Mouse (Mus musculus): ENCODE measurements at regions not wholly inside any gene's neighbourhood (a gene's known extent, or its start where the extent isn't known, plus 50 kb on each side); places are given as distances from the start of the nearest gene placed in this dataset.

- Histone ChIP-seq H3K4me1 (ENCODE audit: control insufficient read depth, insufficient read depth, low read length) (no peaks in the 10 kb centered on the region), H3K4me3 (ENCODE audit: insufficient read depth, low read depth, low read length) (no peak overlapping the region), H3K27ac (replicated peaks; ENCODE audit: insufficient read depth, low read depth, low read length) (no peak overlapping the region), H3K79me2 (ENCODE audit: control insufficient read depth, insufficient read depth, low read length) (no peaks in the 10 kb centered on the region), H3K27me3 (ENCODE audit: control insufficient read depth, insufficient read depth, low read length) (no peaks in the 10 kb centered on the region), H3K9ac (ENCODE audit: low read depth, low read length) (no peak overlapping the region), H3K36me3 (ENCODE audit: control insufficient read depth, insufficient read depth, low read length) (no peaks in the 10 kb centered on the region)
- WGBS, result 93% methylated on average over 2 of the region's 2 CpGs
- no peak for TF ChIP-seq CTCF (IDR thresholded peaks at IDR 0.05; ENCODE audit: low read depth, low read length)
- TF ChIP-seq POLR2A (IDR thresholded peaks at IDR 0.05; ENCODE audit: extremely low read depth, insufficient read depth, low read length), result no peak
- DNase-seq (ENCODE audit: extremely low read depth, low read depth, low spot score), result no peak
Observed at GRCm38 (mm10) chr11:31779267-31779666, 92.7 kb upstream of the Cpeb4 start.

- 85% methylated on average over 6 of the region's 6 CpGs for WGBS
- no peak overlapping the region for H3K9ac ChIP-seq (ENCODE audit: low read depth, low read length)
- TF ChIP-seq POLR2A (IDR thresholded peaks at IDR 0.05; ENCODE audit: extremely low read depth, insufficient read depth, low read length) (no peak), CTCF (IDR thresholded peaks at IDR 0.05; ENCODE audit: low read depth, low read length) (no peak)
- peaks cover 4% of the 10 kb centered on the region; the same call in 1 of the 2 replicates for H3K4me1 ChIP-seq (ENCODE audit: control insufficient read depth, insufficient read depth, low read length)
- no peak overlapping the region for H3K4me3 ChIP-seq (ENCODE audit: insufficient read depth, low read depth, low read length)
- no peaks in the 10 kb centered on the region for H3K36me3 ChIP-seq (ENCODE audit: control insufficient read depth, insufficient read depth, low read length)
- DNase-seq (ENCODE audit: extremely low read depth, low read depth, low spot score), result no peak
- H3K27ac ChIP-seq (replicated peaks; ENCODE audit: insufficient read depth, low read depth, low read length), result no peak overlapping the region
- H3K79me2 ChIP-seq (ENCODE audit: control insufficient read depth, insufficient read depth, low read length), result no peaks in the 10 kb centered on the region
- no peaks in the 10 kb centered on the region for H3K27me3 ChIP-seq (ENCODE audit: control insufficient read depth, insufficient read depth, low read length)
Observed at GRCm38 (mm10) chr11:31780969-31781368, 91.0 kb upstream of the Cpeb4 start.

GRCm38 (mm10) chr11:31781605-31782004 lies 90.4 kb upstream of the Cpeb4 start:
- Histone ChIP-seq H3K27me3 (ENCODE audit: control insufficient read depth, insufficient read depth, low read length) (no peaks in the 10 kb centered on the region), H3K4me3 (ENCODE audit: insufficient read depth, low read depth, low read length) (no peak overlapping the region), H3K36me3 (ENCODE audit: control insufficient read depth, insufficient read depth, low read length) (no peaks in the 10 kb centered on the region), H3K27ac (replicated peaks; ENCODE audit: insufficient read depth, low read depth, low read length) (no peak overlapping the region), H3K4me1 (ENCODE audit: control insufficient read depth, insufficient read depth, low read length) (peaks cover 4% of the 10 kb centered on the region; the same call in 1 of the 2 replicates), H3K9ac (ENCODE audit: low read depth, low read length) (no peak overlapping the region), H3K79me2 (ENCODE audit: control insufficient read depth, insufficient read depth, low read length) (no peaks in the 10 kb centered on the region)
- no peak for DNase-seq (ENCODE audit: extremely low read depth, low read depth, low spot score)
- WGBS, result 84% methylated on average over 6 of the region's 6 CpGs
- no peak for TF ChIP-seq POLR2A (IDR thresholded peaks at IDR 0.05; ENCODE audit: extremely low read depth, insufficient read depth, low read length)
- no peak for TF ChIP-seq CTCF (IDR thresholded peaks at IDR 0.05; ENCODE audit: low read depth, low read length)

- Histone ChIP-seq H3K79me2 (ENCODE audit: control insufficient read depth, insufficient read depth, low read length) (no peaks in the 10 kb centered on the region), H3K27me3 (ENCODE audit: control insufficient read depth, insufficient read depth, low read length) (no peaks in the 10 kb centered on the region), H3K4me1 (ENCODE audit: control insufficient read depth, insufficient read depth, low read length) (peaks cover 4% of the 10 kb centered on the region; the same call in 1 of the 2 replicates), H3K36me3 (ENCODE audit: control insufficient read depth, insufficient read depth, low read length) (no peaks in the 10 kb centered on the region), H3K4me3 (ENCODE audit: insufficient read depth, low read depth, low read length) (no peak overlapping the region), H3K27ac (replicated peaks; ENCODE audit: insufficient read depth, low read depth, low read length) (no peak overlapping the region), H3K9ac (ENCODE audit: low read depth, low read length) (no peak overlapping the region)
- 87% methylated on average over 4 of the region's 4 CpGs for WGBS
- DNase-seq (ENCODE audit: extremely low read depth, low read depth, low spot score), result no peak
- TF ChIP-seq CTCF (IDR thresholded peaks at IDR 0.05; ENCODE audit: low read depth, low read length) (no peak), POLR2A (IDR thresholded peaks at IDR 0.05; ENCODE audit: extremely low read depth, insufficient read depth, low read length) (no peak)
Observed at GRCm38 (mm10) chr11:31783506-31784063, 88.4 kb upstream of the Cpeb4 start.

- Histone ChIP-seq H3K9ac (ENCODE audit: low read depth, low read length) (no peak overlapping the region), H3K36me3 (ENCODE audit: control insufficient read depth, insufficient read depth, low read length) (no peaks in the 10 kb centered on the region), H3K4me1 (ENCODE audit: control insufficient read depth, insufficient read depth, low read length) (peaks cover 4% of the 10 kb centered on the region; the same call in 1 of the 2 replicates), H3K27me3 (ENCODE audit: control insufficient read depth, insufficient read depth, low read length) (no peaks in the 10 kb centered on the region), H3K79me2 (ENCODE audit: control insufficient read depth, insufficient read depth, low read length) (no peaks in the 10 kb centered on the region), H3K4me3 (ENCODE audit: insufficient read depth, low read depth, low read length) (no peak overlapping the region), H3K27ac (replicated peaks; ENCODE audit: insufficient read depth, low read depth, low read length) (no peak overlapping the region)
- no peak for DNase-seq (ENCODE audit: extremely low read depth, low read depth, low spot score)
- TF ChIP-seq CTCF (IDR thresholded peaks at IDR 0.05; ENCODE audit: low read depth, low read length) (no peak), POLR2A (IDR thresholded peaks at IDR 0.05; ENCODE audit: extremely low read depth, insufficient read depth, low read length) (no peak)
- WGBS, result 91% methylated on average over 6 of the region's 6 CpGs
Observed at GRCm38 (mm10) chr11:31784332-31784901, 87.6 kb upstream of the Cpeb4 start.

DNA sequence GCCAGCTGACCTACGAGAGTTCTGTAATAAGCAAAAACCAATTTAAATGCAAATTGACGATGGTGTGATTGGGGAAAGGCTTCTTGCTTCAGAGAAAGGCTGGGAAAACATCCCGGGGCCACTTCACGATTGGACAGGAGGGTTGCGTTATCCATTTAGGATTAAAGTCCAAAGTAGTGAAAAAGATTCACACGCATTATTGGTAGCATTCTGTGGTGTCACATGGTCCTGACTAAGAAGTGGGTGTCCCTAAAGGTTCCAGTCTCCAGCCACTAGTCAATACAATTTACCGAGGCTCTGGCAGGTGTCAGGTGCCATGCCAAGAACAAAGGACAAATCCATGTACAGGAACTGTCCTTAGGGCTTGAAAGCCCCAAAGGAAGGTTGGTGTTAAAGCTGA lies 86.9 kb upstream of the Cpeb4 start:
- peak; percentile 92 for DNase-seq (ENCODE audit: extremely low read depth, low read depth, low spot score)
- H3K4me3 ChIP-seq (ENCODE audit: insufficient read depth, low read depth, low read length), result no peak overlapping the region
- H3K9ac ChIP-seq (ENCODE audit: low read depth, low read length), result no peak overlapping the region
- H3K79me2 ChIP-seq (ENCODE audit: control insufficient read depth, insufficient read depth, low read length), result no peaks in the 10 kb centered on the region
- H3K4me1 ChIP-seq (ENCODE audit: control insufficient read depth, insufficient read depth, low read length), result peaks cover 4% of the 10 kb centered on the region; the same call in 1 of the 2 replicates
- WGBS, result 35% methylated on average over 7 of the region's 7 CpGs
- TF ChIP-seq POLR2A (IDR thresholded peaks at IDR 0.05; ENCODE audit: extremely low read depth, insufficient read depth, low read length) (no peak), CTCF (IDR thresholded peaks at IDR 0.05; ENCODE audit: low read depth, low read length) (no peak)
- H3K36me3 ChIP-seq (ENCODE audit: control insufficient read depth, insufficient read depth, low read length), result no peaks in the 10 kb centered on the region
- no peaks in the 10 kb centered on the region for H3K27me3 ChIP-seq (ENCODE audit: control insufficient read depth, insufficient read depth, low read length)
- H3K27ac ChIP-seq (replicated peaks; ENCODE audit: insufficient read depth, low read depth, low read length), result no peak overlapping the region

Measured in liver, adult 2 months (tissue).